Mouse (Mus musculus): ENCODE results near the gene Maml3.

Gene Maml3

GRCm38 (mm10) chr3:51824506-51824905 lies 280.4 kb downstream of the Maml3 start:
- DNase-seq (ENCODE audit: low spot score): no peak

DNA sequence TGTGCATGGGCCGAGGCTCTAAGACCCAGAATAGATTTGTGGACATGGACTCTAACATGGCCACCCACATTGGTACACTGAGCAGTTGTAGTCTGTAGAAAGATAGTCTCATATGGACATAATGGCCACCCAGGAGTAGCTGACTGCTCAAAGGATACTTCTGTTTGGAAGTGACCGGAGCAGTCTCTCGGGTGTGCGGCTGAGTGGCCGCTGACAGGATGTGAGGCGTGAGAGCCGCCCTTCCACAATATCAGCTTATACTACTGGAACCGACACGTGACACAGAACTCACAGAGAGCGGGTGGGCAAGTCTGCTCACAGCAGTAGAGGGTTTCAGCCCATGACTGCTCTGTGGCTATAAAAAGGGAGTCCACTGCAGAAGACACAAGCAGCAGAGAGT lies 283.3 kb downstream of the Maml3 start:
- DNase-seq (ENCODE audit: low spot score): no peak

DNA sequence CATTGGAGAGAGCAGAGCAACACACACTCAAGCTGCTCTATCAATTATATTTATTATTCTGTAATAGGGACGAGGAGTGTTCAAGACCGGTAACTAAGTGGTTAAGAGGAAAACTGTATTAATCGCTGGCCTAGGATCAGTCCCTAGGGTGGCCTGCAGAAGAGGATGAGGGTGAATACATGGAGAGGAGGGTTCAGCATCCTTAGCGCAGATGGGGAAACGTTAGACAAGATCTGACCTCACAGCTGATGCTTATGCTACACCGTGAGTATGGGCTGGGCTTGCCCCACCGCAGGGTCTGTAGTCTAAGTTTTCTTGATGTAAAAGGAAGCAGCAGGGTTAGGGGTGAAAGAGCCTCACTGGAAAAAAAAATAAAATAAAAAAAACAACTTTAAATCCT lies 285.8 kb downstream of the Maml3 start:
- no peak for DNase-seq (ENCODE audit: low spot score)

GRCm38 (mm10) chr3:51817919-51818318 lies 287.0 kb downstream of the Maml3 start:
- DNase-seq (ENCODE audit: low spot score): no peak

- DNase-seq (ENCODE audit: low spot score): no peak
Measured at GRCm38 (mm10) chr3:51817329-51817728, 287.5 kb downstream of the Maml3 start.

DNA sequence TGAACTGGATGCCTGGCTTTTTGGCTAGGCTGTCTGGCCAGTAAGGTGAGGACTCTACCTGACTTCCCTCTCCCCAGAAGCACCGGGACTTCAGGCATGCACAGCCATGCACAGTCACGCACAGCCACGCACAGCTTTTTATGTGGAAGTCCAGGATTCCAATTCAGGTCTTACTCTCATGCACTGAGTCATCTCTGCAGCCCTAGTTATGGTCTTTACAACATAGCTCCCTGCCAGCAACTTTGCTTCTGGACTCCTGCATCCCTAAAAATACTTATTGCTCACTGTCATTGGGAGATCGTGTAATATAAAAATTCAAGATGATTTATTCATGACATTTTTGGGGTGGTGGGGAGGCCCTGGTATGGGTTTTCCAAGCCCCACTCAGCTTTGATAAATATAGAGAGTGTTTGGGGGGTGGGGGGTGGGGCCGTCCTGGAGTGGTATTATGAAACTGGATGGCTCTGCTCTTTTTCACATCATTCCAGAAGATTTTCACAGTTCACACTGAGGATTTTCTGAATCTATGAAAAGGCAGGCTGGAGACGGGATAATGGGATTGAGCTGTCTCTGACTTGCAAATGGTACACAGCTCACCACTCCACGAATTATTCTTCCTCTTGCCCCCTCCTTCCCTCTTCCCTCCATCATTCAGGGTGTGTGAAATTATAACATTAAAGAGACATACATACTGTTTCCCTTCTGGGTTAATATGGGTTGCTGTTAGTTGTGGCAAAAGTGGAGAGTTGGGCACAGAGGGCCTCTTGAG lies 288.2 kb downstream of the Maml3 start:
- no peak for DNase-seq (ENCODE audit: low spot score)

GRCm38 (mm10) chr3:51814073-51814472 lies 290.8 kb downstream of the Maml3 start:
- no peak for DNase-seq (ENCODE audit: low spot score)

DNA sequence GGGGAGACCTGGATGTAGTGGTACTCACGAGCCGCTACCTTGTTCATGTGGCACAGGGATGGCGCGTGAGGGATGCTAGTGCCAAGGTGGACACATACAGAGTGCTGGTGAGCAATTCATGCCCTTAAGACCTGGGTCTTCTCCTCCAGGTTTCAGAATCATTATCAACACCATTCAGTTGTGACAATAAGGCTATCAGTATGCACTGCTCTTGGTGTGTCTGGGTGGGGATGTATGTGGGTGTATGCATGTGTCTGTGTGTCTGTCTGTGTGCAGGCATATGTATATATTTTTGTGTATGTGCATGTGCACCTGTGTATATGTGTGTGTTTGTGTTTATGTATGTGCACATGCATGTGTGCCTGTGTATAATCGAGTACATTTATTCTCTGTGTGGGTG lies 291.7 kb downstream of the Maml3 start:
- no peak for DNase-seq (ENCODE audit: low spot score)

- DNase-seq (ENCODE audit: low spot score): no peak
Measured at GRCm38 (mm10) chr3:51810731-51811130, 294.1 kb downstream of the Maml3 start.

GRCm38 (mm10) chr3:51809822-51810221 lies 295.1 kb downstream of the Maml3 start:
- DNase-seq (ENCODE audit: low spot score): no peak

GRCm38 (mm10) chr3:51807981-51808870 lies 296.6 kb downstream of the Maml3 start:
- DNase-seq (ENCODE audit: low spot score): peak; percentile 39

DNA sequence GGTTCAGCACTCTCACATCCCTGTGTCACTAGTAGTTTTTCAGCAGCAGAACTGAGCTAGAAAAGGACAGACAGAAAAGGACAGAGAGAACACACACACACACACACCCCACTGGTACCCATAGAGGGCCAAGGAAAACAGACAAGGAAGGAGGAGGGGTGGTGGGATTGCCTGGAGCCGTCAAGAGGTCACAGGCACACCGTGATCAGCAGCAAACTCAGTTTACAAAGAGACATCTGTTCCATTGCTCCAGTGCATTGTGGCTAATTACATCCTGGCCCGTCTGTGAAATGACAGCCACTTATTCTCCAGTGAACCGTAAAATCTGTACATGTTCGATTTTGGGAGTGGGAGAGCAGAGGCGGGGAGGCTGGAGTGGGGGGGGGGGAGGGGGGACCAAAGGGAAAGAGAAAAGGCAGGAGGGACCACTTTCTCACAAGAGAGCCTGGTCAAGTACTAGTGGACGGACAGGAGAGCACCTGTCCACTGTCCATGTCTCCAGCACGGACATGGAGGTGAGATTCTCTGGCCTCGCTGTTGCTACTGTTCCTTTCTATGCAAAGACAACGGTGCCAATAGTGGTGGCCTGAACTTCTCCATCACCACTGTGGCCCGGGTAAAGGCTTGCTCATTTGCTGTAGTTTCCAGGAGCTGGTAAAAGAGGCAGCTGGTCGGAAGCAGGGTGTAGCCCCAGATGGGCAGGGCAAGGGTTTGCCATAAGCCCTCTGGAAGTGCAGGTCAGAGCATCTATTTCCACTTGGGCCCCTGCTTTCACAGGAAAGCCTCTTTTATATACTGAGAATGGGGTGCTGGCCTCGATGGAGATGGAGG lies 299.2 kb downstream of the Maml3 start:
- DNase-seq (ENCODE audit: low spot score): no peak

GRCm38 (mm10) chr3:51803903-51804302 lies 301.0 kb downstream of the Maml3 start:
- DNase-seq (ENCODE audit: low spot score): no peak

GRCm38 (mm10) chr3:51799650-51800049 lies 305.2 kb downstream of the Maml3 start:
- DNase-seq (ENCODE audit: low spot score): no peak

GRCm38 (mm10) chr3:51796838-51797237 lies 308.0 kb downstream of the Maml3 start:
- DNase-seq (ENCODE audit: low spot score): no peak

DNA sequence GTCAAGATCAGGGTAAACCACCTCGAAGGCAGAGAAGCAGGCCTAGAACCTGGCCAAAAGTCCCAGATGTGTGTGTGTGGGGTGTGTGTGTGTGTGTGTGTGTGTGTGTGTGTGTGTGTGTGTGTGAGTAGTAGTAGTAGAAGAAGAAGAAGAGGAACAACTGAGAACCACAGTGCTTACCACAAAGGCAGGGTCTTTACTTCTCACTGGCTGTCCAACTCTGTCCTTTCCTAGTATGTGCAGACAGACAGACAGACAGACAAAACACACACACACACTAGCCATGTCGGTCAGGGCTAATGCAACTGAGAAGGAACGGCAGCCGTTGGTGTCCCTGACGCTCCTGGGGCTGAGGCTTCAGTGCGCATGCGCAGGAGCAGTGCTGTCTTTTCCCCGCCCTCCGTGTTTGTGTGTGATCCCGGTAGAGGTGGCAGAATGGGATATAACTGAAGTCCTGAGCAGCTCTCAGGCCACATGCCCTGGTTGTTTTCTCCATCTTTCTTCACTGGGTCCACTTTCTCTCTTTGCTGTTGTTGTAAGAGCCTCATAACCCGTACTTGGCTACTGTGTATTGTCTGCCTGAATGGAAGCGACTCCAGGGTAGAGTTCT lies 308.6 kb downstream of the Maml3 start:
- peak; percentile 56 for DNase-seq (ENCODE audit: low spot score)

DNA sequence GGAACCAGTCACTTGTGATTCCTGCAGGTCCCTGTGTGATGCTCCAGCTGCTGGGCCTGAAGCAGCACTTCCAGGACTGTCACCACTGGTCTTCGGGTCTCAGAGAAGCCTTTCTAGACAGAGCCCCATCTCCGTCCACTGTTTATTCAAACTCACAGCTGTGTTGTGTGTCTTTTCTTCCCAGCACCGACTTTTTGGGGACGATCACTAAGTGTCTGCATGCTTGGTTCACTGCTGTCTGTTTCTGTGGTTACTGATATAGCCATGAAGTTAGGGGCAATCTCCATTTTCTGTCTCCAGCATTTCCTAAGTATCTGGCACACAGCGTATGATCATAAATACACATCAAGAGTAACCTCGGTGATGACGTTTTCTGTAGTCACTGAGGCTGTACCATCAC lies 313.3 kb downstream of the Maml3 start:
- no peak for DNase-seq (ENCODE audit: low spot score)

DNA sequence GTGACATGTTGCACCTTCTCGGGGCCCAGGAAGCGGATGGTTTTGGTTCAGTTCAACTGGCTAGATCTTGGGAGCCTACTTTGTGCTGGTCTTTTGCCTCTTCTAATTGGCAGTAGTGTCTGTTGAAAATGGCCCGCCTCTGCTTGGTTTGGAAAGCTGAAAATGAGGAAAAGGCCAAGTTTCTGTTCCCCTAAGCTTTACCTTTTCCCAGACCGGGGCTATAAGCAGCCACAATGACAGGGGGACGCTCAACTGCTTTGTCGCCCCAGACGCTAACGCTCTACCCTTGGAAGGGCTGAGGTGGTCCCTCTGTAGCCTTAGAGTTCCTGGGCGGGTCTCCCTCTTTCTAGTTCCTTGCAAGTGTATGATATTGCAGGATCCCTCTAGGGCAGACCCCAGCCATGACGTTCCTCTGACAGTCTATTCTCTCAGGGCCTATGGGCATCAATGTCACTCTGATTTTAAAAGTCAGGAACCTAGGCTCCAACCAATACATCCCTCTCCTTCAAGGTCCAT lies 315.4 kb downstream of the Maml3 start:
- DNase-seq (ENCODE audit: low spot score): no peak

- DNase-seq (ENCODE audit: low spot score): peak; percentile 76
Measured at GRCm38 (mm10) chr3:51788591-51789339, 316.1 kb downstream of the Maml3 start.

GRCm38 (mm10) chr3:51787945-51788344 lies 316.9 kb downstream of the Maml3 start:
- no peak for DNase-seq (ENCODE audit: low spot score)

DNA sequence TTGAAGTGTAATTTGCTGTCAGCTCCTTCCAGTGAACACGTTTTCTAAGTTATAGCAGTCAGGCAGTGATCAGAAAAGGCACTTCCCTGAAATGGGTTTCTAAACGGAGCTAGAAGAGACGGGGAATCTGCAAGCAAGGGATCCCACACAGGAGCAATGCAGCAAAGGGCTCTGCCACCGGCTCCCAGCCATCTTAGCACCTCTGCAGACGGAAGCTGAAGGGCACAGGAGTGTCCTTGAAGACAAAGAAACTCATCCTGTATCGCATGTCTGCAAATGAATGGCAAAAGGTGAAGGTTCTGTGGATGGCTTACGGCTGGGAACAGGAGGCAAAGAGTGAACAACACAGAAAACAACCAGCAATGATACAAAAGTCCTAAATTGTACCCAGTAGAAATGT lies 319.1 kb downstream of the Maml3 start:
- DNase-seq (ENCODE audit: low spot score): no peak

Measured in layer of hippocampus, adult 11-12 months (tissue).